Mouse (Mus musculus): Measurements from ENCODE around the gene Bicc1. TPM values are rescaled to one million over a fixed set of nuclear protein-coding genes. Genes with fewer than 3 reads are reported as not detected.

The Bicc1 gene
- total and polyA plus RNA-seq, 2 experiments from 2014 or later = 11.3 to 13.3 TPM

- H3K4me2 ChIP-seq (ENCODE audit: low read depth, low read length) = no peak overlapping the region
- 89% methylated on average over 9 of the region's 9 CpGs for WGBS
Measured at GRCm38 (mm10) chr10:71106491-71107205, 52.9 kb downstream of the Bicc1 start.

DNA sequence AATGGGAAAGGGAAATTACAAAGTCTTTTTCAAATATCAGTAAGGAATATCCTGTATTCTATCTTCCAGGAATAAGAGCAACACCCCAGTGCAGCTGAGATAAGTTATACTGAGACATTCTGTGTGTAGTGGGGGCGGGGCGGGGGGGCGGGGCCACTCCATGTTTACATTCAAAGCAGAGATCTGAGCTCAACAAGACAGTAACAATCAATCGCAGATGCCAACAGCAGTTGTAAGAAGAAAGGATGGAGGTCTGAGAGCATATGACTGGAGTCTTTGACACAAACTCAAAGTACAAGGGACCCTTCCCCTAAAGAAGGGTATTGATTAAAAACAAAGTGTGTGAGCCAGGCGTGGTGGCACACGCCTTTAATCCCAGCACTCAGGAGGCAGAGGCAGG is 54.7 kb downstream of the Bicc1 start:
- Histone ChIP-seq H3K36me3 (replicated peaks; ENCODE audit: control insufficient read depth, insufficient read depth, low read length) (no peaks in the 10 kb centered on the region), H3K27me3 (ENCODE audit: control insufficient read depth, insufficient read depth, low read length) (no peaks in the 10 kb centered on the region), H3K27ac (ENCODE audit: low read depth) (no peak overlapping the region), H3K9me3 (replicated peaks; ENCODE audit: control insufficient read depth, low read length) (no peaks in the 10 kb centered on the region), H3K9ac (replicated peaks; ENCODE audit: low read depth, low read length) (no peak overlapping the region), H3K4me3 (ENCODE audit: low read depth, low read length) (no peak overlapping the region), H3K4me2 (ENCODE audit: low read depth, low read length) (no peak overlapping the region), H3K4me1 (ENCODE audit: control insufficient read depth, insufficient read depth) (no peaks in the 10 kb centered on the region)
- 63% methylated on average over 6 of the region's 6 CpGs for WGBS
- ATAC-seq (ENCODE audit: insufficient read depth, low read depth) (no peak), DNase-seq (ENCODE audit: low spot score) (no peak)
- TF ChIP-seq EP300 (IDR thresholded peaks at IDR 0.05; ENCODE audit: low read depth) (no peak), CTCF (IDR thresholded peaks at IDR 0.05; ENCODE audit: low read depth) (no peak)

More at GRCm38 (mm10) chr10:71106491-71107205, 52.9 kb downstream of the Bicc1 start:
- no peaks in the 10 kb centered on the region for H3K9me3 ChIP-seq (replicated peaks; ENCODE audit: control insufficient read depth, low read length)
- H3K4me1 ChIP-seq (ENCODE audit: control insufficient read depth, insufficient read depth) = no peaks in the 10 kb centered on the region
- TF ChIP-seq EP300 (IDR thresholded peaks at IDR 0.05; ENCODE audit: low read depth) (no peak), CTCF (IDR thresholded peaks at IDR 0.05; ENCODE audit: low read depth) (no peak)
- H3K4me3 ChIP-seq (ENCODE audit: low read depth, low read length) = no peak overlapping the region
- H3K27me3 ChIP-seq (ENCODE audit: control insufficient read depth, insufficient read depth, low read length) = no peaks in the 10 kb centered on the region
- H3K9ac ChIP-seq (replicated peaks; ENCODE audit: low read depth, low read length) = no peak overlapping the region
- no peak for DNase-seq (ENCODE audit: low spot score)
- H3K36me3 ChIP-seq (replicated peaks; ENCODE audit: control insufficient read depth, insufficient read depth, low read length) = no peaks in the 10 kb centered on the region
- ATAC-seq (ENCODE audit: insufficient read depth, low read depth) = no peak
- H3K27ac ChIP-seq (ENCODE audit: low read depth) = no peak overlapping the region

DNA sequence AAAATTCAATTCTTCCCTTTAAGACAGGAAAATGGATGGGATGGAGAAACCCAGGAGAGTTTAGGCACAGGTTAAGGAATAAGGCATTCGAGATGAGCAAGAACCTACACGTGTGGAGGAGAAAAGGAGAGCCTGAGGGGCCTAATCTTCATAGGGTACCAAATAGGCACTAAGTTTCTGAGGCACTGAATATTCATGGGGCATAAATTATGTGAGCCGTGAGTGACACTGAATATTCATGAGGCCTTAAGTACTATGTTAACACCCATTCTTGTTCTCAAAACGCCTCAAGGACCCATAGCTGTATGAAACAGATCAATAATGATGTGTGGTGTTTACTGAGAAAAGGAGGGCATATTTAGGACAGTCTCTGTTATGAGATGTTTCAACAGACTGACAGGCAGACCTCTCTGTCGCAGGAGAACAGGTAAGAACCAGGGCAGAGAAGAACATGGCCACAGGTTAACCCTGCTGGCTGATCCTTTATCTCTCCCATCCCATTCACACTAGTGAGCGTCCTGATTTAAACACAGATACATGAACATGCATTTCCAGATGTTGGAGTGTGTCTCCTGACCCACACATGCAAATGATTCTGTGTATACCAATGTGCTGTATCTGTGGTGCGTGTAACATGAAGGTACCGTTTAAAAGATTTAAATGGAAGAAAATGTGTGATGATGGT is 58.5 kb downstream of the Bicc1 start:
- DNase-seq (ENCODE audit: low spot score) (no peak), ATAC-seq (ENCODE audit: insufficient read depth, low read depth) (no peak)
- no peaks in the 10 kb centered on the region for H3K27me3 ChIP-seq (ENCODE audit: control insufficient read depth, insufficient read depth, low read length)
- WGBS = 75% methylated on average over 8 of the region's 8 CpGs
- H3K9me3 ChIP-seq (replicated peaks; ENCODE audit: control insufficient read depth, low read length) = no peaks in the 10 kb centered on the region
- no peak overlapping the region for H3K27ac ChIP-seq (ENCODE audit: low read depth)
- no peak overlapping the region for H3K9ac ChIP-seq (replicated peaks; ENCODE audit: low read depth, low read length)
- H3K4me2 ChIP-seq (ENCODE audit: low read depth, low read length) = no peak overlapping the region
- TF ChIP-seq EP300 (IDR thresholded peaks at IDR 0.05; ENCODE audit: low read depth) (no peak), CTCF (IDR thresholded peaks at IDR 0.05; ENCODE audit: low read depth) (no peak)
- no peaks in the 10 kb centered on the region for H3K36me3 ChIP-seq (replicated peaks; ENCODE audit: control insufficient read depth, insufficient read depth, low read length)
- H3K4me1 ChIP-seq (ENCODE audit: control insufficient read depth, insufficient read depth) = no peaks in the 10 kb centered on the region
- H3K4me3 ChIP-seq (ENCODE audit: low read depth, low read length) = no peak overlapping the region

- no peak for TF ChIP-seq EP300 (IDR thresholded peaks at IDR 0.05; ENCODE audit: low read depth)
- TF ChIP-seq CTCF (IDR thresholded peaks at IDR 0.05; ENCODE audit: low read depth) = no peak
- DNase-seq (ENCODE audit: low spot score) (no peak), ATAC-seq (ENCODE audit: insufficient read depth, low read depth) (no peak)
- Histone ChIP-seq H3K36me3 (replicated peaks; ENCODE audit: control insufficient read depth, insufficient read depth, low read length) (no peaks in the 10 kb centered on the region), H3K9me3 (replicated peaks; ENCODE audit: control insufficient read depth, low read length) (0 out of 2 replicates have a peak, but pooled peaks cover 3% of the 10 kb centered on the region), H3K9ac (replicated peaks; ENCODE audit: low read depth, low read length) (no peak overlapping the region), H3K4me2 (ENCODE audit: low read depth, low read length) (no peak overlapping the region), H3K27me3 (ENCODE audit: control insufficient read depth, insufficient read depth, low read length) (no peaks in the 10 kb centered on the region), H3K4me3 (ENCODE audit: low read depth, low read length) (no peak overlapping the region), H3K27ac (ENCODE audit: low read depth) (no peak overlapping the region), H3K4me1 (ENCODE audit: control insufficient read depth, insufficient read depth) (no peaks in the 10 kb centered on the region)
- WGBS = 85% methylated on average over 8 of the region's 8 CpGs
Measured at GRCm38 (mm10) chr10:71094707-71095254, 64.7 kb downstream of the Bicc1 start.

GRCm38 (mm10) chr10:71093312-71093711 is 66.2 kb downstream of the Bicc1 start:
- DNase-seq (ENCODE audit: low spot score) = no peak
- no peaks in the 10 kb centered on the region for H3K36me3 ChIP-seq (replicated peaks; ENCODE audit: control insufficient read depth, insufficient read depth, low read length)
- 90% methylated on average over 2 of the region's 2 CpGs for WGBS
- H3K9ac ChIP-seq (replicated peaks; ENCODE audit: low read depth, low read length) = no peak overlapping the region
- no peak overlapping the region for H3K27ac ChIP-seq (ENCODE audit: low read depth)
- no peak overlapping the region for H3K4me2 ChIP-seq (ENCODE audit: low read depth, low read length)
- no peak for ATAC-seq (ENCODE audit: insufficient read depth, low read depth)
- no peak overlapping the region for H3K4me3 ChIP-seq (ENCODE audit: low read depth, low read length)
- H3K9me3 ChIP-seq (replicated peaks; ENCODE audit: control insufficient read depth, low read length) = 0 out of 2 replicates have a peak, but pooled peaks cover 3% of the 10 kb centered on the region
- no peak for TF ChIP-seq EP300 (IDR thresholded peaks at IDR 0.05; ENCODE audit: low read depth)
- 0 out of 2 replicates have a peak, but pooled peaks have one; percentile 8 for TF ChIP-seq CTCF (IDR thresholded peaks at IDR 0.05; ENCODE audit: low read depth)
- no peaks in the 10 kb centered on the region for H3K4me1 ChIP-seq (ENCODE audit: control insufficient read depth, insufficient read depth)
- H3K27me3 ChIP-seq (ENCODE audit: control insufficient read depth, insufficient read depth, low read length) = no peaks in the 10 kb centered on the region
